Mouse (Mus musculus) right cerebral cortex, adult 18-20 months (tissue): ENCODE measurements around the gene Tgfb3.
A peak's percentile ranks its signal among the peaks of the same experiment; 100 is the strongest.

Source experiments
- DNase-seq: peaks from one replicate; pipeline ENCODE4 v3.0.0; 2022; ENCODE audit warnings: mixed read lengths

The Tgfb3 gene

DNA sequence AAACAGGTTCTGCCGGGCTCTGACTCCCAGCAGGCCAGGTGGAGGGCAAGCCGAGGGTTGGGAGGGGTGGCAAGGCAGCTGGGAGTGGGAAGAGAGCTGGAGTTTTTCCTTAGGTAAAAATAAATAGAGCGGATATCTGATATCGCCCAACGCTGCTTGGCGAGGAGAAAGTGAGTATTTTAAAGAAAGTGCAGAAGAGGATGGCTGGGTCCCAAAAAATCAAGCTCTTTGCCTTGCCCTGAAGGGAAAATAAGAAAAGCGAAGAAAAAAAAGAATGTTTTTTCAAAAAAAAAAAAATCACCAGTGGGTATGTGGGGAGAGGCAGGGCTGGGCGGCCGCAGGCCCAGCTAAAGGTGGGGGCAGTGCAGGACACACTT lies 677 bp downstream of the Tgfb3 start:
- DNase-seq: no peak

DNA sequence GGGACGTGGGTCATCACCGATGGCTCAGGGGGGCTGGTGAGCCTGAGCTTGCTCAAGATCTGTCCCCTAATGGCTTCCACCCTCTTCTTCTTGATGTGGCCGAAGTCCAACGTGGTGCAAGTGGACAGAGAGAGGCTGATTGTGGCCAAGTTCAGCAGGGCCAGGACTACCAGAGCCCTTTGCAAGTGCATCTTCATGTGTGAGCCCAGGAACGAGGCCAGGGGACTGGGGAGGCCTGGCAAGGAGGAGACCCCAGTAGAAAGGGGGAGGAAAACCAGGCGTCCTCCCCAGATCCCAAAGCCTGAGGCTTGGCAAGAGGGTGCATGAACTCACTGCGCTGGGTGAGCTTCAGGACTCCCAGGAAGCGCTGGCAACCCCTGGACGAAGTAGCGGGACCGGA lies 1.1 kb downstream of the Tgfb3 start:
- DNase-seq: no peak

DNA sequence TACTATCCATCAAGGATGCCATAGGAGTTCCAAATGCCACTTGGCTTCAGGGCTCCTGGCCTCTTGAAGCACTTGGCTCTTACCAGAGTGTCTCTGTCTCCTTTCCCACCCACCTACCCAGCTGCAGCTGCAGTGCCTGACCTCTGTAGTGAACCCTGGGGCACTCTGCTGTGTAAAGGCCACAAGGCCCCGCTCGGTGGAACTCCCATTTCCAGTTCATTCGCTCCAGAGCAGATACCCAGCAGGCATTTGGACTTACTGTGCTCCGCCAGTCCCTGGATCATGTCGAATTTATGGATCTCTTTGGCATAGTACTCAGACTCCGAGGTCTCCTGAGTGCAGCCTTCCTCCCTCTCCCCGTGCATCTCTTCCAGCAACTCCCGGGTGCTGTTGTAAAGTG lies 1.5 kb downstream of the Tgfb3 start:
- no peak for DNase-seq

DNA sequence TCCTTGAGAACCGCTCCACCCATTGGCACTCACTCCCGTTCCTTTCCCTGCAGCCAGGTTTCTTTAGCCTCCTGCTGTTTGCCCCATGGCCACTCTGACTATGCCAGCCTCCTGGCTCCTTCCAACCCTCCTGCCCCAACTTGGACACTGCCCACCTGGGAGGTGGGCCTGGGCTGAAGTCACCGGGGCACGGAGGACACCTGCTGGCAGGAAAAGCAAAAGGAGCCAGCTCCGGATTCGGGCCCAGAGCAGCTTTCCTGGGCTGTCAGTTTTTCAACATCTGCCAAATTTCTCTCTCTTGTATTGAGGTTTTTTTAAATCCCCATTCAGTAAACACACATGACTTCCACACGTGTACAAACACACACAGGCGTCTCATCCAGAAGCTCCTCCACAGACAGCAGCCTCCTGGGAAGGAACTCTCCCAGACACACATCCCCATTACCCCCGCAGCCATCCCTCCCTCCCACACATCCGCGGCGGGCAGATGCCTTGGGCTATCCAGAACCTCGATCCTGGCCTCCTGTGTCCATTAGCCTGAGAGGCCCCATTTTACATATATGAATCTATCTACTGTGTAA lies 2.4 kb downstream of the Tgfb3 start:
- peak; percentile 60 for DNase-seq

DNA sequence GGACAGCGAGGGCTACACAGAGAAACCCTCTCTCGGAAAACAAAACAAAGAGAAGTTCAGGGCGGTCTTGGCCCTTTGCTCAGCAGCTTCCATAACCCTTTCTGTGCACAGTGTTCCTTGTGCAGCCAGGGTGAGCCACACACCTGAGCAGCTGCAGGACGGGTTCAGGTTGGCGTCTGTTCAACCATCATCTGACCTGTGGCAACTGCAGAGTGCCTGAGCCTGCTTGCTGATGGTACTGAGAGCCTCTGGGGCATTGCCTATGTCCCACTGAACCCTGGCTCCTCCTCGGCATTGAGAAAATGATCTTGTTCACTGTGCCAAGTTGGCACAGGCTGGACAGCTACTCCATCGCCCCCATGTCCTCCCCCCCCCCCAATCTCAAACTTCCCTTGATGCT lies 3.5 kb downstream of the Tgfb3 start:
- no peak for DNase-seq

DNA sequence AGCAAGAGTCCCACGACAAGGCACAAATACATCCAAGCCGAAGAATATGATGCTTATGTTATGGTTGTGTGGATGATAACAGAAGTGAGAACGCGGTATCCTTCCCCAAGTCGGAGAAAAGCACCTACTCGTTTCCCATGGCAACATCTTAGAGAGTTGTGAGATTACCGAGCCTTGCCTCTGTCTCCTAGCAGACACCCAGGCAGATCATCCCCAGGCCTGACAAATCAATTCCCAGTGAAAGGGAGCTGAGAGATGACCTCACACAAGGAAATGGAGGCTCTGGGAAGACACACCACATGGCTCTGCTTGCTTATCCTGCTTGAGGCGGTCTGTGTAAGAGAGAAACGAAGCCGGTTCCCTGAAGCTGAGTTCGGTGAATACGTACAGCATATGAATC lies 4.2 kb downstream of the Tgfb3 start:
- DNase-seq: peak; percentile 31

DNA sequence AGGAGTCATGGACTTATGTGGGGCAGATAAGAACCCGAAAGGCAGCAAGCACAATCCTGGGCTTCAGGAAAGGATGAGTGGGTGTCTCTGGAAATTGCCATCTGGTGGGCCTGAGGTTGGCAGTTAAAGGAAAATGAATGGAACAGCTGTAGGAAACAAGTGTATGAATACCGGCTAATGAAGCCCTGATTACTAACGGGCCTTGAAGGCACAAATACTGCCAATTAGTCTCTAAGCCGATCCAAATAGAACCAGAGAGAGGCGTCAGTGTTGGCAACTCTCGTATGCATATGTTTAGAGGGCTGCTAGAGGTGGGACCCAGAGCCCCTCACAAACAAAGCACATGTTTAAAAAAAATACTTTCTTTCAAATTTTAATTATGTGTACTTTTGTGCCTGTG lies 7.4 kb downstream of the Tgfb3 start:
- no peak for DNase-seq

DNA sequence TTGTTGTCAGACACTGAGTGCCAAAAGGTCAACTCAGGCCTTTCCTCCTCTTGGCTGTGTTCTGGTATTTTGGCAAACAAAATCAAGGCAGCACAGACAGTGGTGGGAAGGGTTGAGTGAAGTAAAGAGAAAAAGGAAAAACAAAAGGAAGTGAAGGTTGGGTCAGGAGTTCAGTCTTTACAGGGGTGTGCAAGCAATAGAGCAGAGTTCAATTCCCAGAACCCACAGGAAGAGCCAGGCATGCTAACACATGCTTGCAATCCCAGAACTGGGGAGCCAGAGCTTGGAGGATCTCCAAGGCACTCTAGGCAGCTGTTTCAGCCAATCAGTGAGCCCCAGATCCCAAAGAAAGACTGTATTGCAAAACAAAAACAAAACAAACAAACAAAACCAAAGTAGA lies 14.0 kb downstream of the Tgfb3 start:
- DNase-seq: no peak

DNA sequence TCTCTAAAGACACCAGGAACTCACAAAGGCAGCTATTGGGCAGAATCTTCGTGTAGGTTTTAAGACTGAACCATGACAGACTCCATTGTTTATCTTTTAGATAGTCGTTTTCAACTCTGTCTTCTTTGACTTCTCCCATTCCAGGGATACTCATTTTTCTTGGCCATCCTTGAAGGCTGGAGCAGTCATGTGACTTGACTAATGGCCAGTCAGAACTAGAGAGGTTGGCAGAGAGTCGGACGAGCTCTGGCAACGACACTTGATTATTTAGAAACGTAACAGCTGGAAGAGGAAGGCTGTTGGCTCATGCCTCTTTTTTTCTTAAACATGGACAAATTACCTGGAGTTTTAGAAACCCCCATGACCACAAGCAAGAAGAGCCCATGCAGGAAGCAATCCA lies 19.5 kb downstream of the Tgfb3 start:
- no peak for DNase-seq

DNA sequence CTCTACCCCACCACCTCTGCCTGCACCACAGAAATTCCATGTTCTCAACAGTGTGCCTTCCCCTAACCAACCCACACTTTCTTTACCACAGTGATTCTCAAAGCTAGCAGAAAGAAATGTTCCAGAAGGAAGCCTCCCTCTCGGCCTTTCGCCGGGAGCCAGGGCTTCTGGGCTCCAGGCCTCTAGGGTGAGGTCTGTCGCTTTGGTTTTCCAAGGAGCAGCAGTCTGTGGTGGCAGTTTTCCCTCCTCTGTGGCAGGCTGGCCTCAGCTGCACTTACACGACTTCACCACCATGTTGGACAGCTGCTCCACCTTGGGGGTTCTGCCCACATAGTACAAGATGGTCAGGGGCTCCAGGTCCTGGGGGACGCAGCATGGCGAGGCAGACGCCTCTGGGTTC lies 21.3 kb downstream of the Tgfb3 start:
- DNase-seq: no peak

DNA sequence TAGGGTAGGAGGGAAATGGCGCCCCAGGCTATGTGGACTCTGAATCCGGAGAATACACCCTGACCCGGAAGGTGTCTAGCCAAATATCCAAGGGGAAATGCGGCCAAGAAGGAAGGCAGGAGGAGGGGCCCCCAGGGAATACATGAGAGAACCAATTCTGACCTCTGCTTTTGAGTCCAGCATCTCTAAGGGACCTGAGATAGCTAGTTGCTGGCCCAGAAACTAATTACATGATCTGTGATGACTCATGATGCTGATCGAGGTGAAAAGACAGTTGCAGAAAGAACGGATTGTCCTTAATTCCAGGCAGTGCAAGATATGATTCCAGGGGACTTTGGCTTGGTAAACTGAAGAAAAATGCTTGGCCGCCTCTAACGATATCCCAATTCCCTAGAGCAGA lies 21.9 kb downstream of the Tgfb3 start:
- no peak for DNase-seq

DNA sequence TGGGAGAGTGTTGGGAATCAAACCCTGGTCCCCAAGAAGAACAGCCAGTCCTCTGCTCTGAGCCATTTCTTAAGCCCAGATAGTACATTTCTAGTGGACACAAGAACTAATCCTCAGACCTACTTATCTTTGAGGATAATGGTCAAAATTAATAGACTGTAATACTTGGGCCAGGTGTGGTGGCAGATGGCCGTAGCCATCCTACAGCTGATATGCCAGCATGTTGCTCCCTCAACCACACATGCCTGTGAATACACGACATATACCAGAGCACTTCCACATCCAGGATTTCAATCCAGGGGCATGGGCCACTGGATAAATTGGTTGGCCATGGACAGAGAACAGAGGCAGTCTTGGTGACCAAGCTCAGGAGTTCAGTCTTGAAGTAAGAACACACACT lies 23.5 kb downstream of the Tgfb3 start:
- no peak for DNase-seq

DNA sequence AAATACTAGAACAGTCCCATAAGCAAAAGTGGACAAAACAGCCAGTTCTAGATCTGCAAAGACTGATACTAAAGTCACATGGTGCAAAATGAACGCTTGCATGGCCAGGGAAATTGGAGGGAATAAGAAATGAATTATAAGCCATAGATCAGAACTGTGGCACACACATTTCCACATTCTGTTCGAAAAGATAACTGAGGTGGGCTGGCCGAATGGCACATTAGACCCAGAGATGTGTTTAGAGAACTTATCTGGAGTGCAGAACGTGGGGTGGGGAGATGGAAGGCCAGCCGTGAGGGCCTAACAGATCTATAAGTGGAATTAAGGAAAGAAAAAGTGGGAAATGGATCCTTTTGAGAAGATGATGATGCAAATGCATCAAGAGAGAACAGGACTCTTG lies 27.4 kb downstream of the Tgfb3 start:
- no peak for DNase-seq

DNA sequence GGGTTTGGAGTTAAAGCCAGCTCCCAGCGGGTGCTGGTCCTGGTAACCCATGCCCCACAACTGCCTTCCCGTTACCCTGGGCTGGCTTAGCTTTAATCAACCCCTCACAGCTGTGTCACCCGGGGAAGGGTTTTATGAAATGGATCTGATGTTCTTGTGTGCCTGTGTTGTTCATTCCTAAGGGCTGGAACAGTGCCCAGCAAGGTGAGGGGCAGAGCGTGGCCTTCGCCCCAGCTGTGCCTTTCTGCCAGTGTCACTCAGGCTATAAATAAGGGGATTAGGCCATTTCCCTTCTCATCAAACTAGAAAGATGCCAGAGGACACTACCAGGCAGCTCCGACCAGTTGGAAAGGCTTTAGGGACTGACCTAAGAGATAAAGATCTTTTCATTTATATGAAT lies 29.0 kb downstream of the Tgfb3 start:
- no peak for DNase-seq

DNA sequence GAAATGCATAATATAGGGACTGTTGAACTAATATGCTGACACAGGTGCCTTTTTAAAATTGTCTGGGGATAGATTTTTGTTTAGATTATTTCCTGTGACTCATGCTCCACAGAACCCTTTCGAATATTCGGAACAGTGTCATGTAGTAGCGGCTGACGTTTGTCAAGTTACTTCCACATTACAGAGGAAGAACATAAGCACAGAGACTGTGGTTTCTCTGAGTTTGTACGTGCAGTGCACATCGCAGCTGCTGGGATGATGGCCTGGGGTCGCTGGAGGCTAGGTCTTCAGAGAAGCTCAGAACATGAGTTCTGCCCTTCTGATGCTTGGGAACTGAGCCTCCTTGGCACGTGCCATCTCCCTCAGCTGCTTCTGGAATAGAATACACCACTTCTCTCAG lies 31.5 kb downstream of the Tgfb3 start:
- no peak for DNase-seq

DNA sequence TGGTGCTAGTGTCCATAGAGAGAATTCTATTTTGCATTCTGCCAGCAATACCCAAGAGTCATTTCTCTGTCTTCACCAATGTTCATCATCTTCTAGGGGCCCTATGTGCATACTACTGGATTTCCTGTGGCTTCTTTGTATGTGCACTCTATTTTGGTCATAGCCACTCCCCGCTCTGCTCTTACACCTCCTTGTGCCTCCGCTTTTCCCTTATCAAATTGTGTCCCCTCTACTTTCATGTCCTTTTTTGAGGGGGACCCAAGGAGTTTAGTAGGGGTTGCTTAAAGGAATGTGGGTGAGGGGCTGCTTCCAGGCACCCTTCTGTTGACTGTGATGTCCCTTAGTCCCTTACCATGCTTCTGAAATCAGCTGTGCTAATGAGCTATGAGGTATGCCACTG lies 32.1 kb downstream of the Tgfb3 start:
- DNase-seq: no peak

DNA sequence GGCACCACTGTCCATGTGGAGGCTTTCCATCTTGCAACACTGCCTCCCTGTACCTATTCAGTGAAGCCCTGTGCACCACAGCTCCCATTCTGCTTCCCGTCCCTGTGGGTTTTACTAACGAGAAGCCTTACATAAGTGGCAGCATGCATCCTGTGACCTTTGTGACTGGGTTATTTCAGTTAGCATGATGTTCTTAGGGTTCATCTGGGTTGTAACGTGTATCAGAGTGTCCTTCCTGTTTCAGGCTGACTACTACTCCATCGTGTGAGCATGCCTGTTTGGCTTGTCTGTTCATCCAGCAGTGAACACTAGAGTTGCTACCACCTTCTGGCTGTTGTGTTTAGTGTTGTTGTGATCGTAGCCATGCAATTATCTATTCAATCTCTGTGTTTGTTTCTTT lies 32.7 kb downstream of the Tgfb3 start:
- no peak for DNase-seq

DNA sequence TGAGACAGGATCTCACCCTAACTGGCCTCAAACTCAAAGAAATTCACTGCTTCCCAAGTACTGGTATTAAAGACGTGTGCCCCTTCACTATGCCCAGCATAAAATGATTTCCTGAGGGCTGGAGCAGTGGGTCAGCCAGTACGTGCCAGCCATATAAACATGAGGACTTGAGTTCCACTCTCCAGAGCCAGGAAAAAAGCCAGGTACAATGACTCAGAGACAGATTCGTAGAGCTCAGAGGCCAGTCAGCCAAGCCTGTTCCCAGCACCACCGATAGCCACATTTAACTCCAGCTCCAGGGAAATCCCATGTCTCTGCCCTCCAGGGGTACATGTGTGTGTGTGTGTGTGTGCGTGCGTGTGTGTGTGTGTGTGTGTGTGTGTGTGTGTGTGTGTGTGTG lies 39.1 kb downstream of the Tgfb3 start:
- no peak for DNase-seq

DNA sequence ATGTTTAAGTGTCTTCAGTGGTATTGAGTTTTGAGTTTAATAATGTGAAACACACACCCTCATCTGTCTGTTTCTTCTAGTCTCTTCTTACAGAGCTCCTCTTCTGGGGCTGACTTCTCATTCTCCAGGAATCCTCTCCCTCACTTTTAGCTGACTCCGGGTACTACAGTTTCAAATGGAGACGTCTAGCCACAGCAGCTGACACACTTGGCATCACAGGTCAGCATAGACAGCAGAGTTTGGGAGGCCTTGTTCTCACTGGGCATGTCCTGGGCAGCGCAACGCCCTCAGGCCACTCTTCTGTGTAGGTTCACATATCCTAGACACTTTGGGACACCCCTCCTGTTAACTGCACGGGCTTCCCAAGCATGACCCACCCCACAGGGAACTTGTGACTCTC lies 39.8 kb downstream of the Tgfb3 start:
- DNase-seq: no peak

DNA sequence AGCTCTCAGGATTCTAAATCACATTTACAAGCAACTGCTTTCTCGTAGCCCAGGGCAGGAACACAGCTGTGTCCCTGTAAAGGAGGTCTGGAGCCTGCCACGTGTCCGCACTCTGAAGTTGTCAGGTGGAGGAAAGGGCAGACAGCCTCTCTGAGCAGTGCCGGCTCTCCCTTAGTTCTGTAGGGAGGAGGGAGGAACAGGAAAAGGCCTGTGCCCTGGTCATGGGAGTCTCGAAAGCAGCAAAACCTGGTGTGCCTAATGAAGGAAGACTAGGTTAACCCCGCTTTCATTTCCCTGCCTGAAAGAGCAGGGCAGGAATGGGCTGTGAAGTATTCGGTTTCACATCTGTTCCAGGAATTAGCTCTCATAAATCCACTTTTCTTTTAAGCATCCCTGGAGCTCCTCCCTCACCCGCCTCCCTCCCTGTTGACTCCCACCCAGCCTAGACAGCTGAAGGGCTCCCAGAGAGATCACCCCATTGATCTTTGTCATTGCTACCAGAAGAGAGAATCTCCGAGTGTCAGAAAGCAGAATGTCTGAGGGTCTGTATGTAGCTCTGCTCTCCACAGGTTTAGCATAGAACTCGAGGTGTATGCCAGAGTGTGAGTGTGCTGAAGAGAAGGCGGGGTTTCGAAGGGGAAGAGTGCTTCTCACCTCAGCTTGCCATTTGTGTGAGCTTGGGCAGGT lies 41.5 kb downstream of the Tgfb3 start:
- DNase-seq: no peak

DNA sequence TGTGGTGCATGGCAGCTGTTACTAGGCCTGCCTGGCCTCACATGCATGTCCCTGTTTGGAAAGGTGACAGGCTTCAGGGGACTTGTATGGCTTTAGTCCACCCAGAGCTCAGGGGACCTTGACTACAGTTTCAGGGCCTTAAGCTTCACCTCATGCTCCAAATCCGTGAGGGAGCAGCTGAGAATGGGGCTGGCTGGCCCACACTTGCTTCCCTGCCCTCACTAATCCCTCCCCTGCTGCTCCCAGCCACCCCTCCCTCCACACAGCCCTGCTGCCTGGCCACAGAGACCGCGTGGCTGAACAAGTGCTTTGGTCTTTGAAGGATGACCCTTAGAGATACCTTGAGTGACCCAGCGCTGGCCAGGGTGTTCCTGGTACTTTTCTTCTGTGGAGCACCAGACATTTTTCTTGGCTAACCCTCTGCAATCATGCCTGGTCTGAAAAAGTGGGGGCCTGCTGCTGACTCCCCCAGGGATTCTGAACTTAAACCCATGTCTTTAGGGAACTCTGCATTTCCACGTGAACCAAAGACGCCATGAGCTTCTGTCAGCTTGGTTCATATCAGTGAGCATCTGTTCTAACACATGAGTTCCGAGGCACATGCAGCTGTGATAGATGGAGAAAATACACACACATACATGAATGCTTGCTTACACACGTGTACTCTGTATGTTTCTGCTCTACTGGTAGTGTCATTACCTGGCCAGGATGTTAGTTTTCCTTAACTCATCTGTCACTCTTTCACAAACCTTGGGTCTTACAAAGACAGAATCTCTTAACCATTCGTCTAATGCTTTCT lies 42.3 kb downstream of the Tgfb3 start:
- no peak for DNase-seq

DNA sequence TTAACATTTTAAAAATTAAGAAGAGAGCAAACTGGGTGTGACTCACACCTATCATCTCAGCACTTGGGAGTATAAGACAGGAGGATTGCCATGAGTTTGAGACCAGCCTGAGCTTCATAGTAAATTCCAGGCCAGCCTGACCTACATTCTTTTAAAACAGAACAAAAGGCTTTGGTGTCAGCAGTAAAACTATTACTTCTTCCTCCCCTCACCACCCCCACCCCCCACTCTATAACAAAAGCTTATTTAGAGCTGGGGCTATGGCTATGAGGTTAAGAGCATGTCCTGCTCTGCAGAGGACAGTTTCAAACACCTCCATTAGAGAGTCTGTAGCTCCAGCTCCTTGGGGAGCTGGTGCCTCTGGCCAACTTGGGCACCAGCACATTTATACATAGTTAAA lies 43.3 kb downstream of the Tgfb3 start:
- no peak for DNase-seq

DNA sequence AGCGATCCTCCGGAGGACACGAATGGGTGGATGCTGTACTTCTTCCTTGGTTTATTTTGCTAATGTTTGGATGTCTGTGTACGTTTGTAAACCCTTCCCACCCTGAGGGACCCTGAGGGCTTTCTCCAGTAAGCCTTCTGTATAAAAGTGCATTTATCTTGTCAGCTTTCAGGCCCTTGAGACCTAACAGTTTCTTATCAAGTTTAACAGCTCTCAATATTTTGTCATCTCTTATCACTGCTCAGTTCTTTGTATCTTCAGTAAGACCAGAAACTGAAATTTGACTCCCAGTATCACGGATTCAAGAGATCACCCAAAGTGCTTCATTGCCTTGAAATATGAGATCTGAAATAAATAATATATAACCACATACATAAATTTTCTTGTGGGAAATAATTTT lies 47.9 kb downstream of the Tgfb3 start:
- DNase-seq: no peak

DNA sequence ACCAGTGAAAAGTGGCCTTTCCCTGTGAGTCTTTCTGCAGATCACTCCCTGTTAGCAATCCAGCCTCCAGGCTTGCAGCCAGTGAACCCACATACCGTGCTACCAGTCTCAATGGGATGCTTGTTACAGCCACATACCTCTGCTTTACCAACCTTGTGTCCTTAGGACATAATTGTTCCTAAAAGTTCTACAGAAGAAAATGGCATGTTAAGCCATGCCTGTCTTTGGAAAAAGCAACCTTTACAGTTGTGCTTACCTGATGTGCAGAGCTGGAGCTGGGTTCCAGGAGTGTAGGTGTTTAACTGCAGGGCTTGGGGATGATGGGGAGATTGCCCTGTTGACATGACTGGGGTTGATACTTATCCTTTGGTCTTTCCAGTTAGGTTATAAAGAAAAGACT lies 51.1 kb downstream of the Tgfb3 start:
- DNase-seq: no peak

DNA sequence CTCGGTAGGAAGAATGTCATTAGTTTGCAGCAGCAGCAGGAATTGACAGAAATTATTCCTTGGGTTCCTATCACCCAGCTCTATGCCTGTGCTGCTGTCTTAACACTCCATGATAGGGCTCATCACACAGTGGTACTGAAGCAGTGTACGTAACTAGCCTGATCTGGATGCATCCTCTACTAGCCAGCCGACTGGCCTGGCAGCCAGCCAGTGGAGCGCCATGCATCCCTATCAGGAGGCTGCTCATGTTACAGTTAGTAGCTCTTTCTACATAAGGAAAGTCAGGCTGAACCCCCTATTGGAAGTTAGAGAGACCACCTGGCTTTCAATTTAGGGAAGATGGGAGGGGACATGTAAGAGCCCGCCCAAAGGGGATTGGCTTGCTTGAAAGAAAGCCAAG lies 51.8 kb downstream of the Tgfb3 start:
- DNase-seq: no peak
